Mouse (Mus musculus) embryo, embryonic 10 days (tissue): ENCODE measurements around the gene Adipor2.

ENCODE experiments used
- DNase-seq: peaks from one replicate; pipeline ENCODE4 v3.0.0-alpha.2; 2015; ENCODE audit warnings: low spot score

Gene Adipor2

GRCm38 (mm10) chr6:119313588-119314375, 103.7 kb downstream of the Adipor2 start:
- no peak for DNase-seq

DNA sequence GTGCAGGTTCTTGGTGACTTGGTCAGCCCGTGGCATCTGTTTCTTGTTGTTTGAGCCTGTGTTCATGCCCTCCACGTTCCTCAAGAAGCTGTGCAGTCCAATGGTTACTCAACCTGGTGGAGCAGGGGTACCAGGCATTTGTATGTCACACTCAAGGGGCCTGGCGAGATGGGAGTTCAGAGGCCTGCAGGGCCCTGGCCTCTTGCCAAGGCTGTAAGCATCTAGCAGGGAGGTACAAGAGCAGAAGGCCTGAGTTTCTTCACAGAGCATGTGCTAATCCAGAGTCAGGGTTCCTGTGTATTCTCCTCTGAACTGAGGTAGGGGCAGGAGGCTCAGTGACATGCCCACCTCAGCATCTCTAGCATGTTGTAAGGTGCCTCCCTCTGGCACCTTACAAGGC, 104.4 kb downstream of the Adipor2 start:
- DNase-seq: no peak

GRCm38 (mm10) chr6:119312381-119312780, 105.1 kb downstream of the Adipor2 start:
- DNase-seq: no peak

DNA sequence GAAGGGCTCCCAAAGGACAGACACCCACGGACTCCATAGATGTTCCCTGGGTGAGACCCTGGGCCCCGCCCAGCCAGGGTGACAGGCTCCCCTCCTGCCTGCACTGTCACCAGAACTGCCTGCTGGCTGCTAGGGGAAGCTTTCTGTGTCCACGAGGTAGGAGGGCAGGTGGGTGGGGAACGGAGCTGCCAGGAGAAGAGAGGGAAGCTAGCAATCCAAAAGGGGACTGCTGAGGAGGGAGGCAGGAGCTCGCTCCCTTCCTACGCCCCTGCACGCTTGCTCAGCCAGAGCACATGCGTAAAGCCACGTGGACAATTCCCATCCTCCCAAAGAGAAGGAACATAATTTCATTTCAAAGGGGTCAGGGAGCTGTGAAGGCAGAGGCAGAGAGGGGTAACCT, 107.3 kb downstream of the Adipor2 start:
- DNase-seq: no peak

DNA sequence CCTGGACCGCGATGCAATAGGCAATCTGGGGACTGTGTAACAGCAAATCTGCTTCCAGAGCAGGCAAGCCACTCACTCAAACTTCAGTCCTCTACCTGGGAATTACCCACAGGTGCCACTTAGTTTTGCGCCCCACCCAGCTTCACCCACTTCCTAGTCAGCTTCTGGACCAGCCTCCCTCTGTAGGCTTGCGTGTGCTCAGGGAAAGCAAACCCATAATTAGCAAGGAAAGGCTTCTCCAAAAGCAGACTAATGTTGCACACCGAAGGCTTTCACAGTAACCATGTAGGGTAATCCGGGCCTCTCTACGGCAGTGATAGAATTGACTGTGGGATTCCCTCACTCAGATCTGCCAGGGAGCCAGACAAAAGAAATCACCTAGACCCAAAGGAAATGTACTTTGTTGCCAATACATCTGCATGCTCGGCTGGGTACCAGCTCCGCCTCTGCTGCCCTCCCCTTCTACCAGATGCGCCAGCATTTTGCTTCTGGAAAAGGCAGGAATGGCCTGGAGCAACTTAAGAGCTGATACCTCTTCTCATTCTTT, 109.6 kb downstream of the Adipor2 start:
- DNase-seq: no peak

DNA sequence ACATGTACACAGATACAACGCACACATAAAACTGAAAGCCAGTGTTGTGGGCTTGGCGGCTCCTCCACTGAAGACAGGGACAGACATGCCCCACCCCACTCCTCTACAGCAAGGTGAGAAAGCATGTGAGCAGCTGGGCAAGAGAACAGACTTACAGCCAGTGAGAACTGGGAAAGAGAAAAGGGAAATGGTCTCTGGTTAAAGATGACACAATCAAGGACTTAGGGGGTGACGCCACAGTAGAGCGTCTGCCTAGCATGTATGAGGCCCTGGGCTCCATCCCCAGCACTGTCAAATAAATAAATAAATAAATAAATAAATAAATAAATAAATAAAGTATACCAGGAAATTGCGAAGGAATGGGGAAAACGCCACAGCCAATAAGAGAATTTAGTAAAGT, 114.2 kb downstream of the Adipor2 start:
- DNase-seq: no peak
